Mouse (Mus musculus): ENCODE data around the gene Cbln3. TPM values are rescaled to one million over a fixed set of nuclear protein-coding genes. Genes with fewer than 3 reads are reported as not detected.

Cbln3 gene
- total and polyA plus RNA-seq, 3 experiments, result 0.17 to 0.26 (median 0.24) TPM

GRCm38 (mm10) chr14:55873714-55874683 is 10.2 kb downstream of the Cbln3 start:
- TF ChIP-seq JUN (IDR thresholded peaks at IDR 0.05; ENCODE audit: insufficient read depth, low read depth, low read length) (no peak), RAD21 (IDR thresholded peaks at IDR 0.05; ENCODE audit: low read depth, low read length) (peak; percentile 97), TCF12 (IDR thresholded peaks at IDR 0.05; ENCODE audit: low read depth, low read length) (no peak; the same call in 1 of the 2 replicates), SMC3 (IDR thresholded peaks at IDR 0.05; ENCODE audit: low read depth, low read length) (peak; percentile 94), ZC3H11A (IDR thresholded peaks at IDR 0.05; ENCODE audit: low read depth, low read length) (peak; percentile 51), CTCF (conservative IDR thresholded peaks at IDR 0.05 in 1 of 2, IDR thresholded peaks at IDR 0.05 in 1 of 2; ENCODE audit: low read depth in 2 of 2, low read length in 2 of 2) (peak; percentile 82 to 97), ZKSCAN1 (IDR thresholded peaks at IDR 0.05; ENCODE audit: borderline replicate concordance, low read depth, low read length) (no peak), SIN3A (IDR thresholded peaks at IDR 0.05; ENCODE audit: low read length) (peak; percentile 64; the same call in 1 of the 2 replicates), ELF1 (IDR thresholded peaks at IDR 0.05; ENCODE audit: low read depth, low read length) (peak; percentile 36; the same call in 1 of the 2 replicates), IRF4 (IDR thresholded peaks at IDR 0.05; ENCODE audit: low read depth, low read length) (no peak; the same call in 1 of the 2 replicates), JUND (conservative IDR thresholded peaks at IDR 0.05; ENCODE audit: low read depth, low read length) (0 out of 2 replicates have a peak, but pooled peaks have one; percentile 6), CHD2 (IDR thresholded peaks at IDR 0.05; ENCODE audit: low read length) (peak; percentile 19; the same call in 1 of the 2 replicates), CHD1 (IDR thresholded peaks at IDR 0.05; ENCODE audit: low read depth, low read length) (no peak), POLR2A (IDR thresholded peaks at IDR 0.05; ENCODE audit: low read depth, low read length) (peak; percentile 31; the same call in 1 of the 2 replicates), NELFE (IDR thresholded peaks at IDR 0.05; ENCODE audit: low read depth, low read length) (peak; percentile 31; the same call in 1 of the 2 replicates), NRF1 (IDR thresholded peaks at IDR 0.05; ENCODE audit: low read depth, low read length) (no peak), MAZ (IDR thresholded peaks at IDR 0.05; ENCODE audit: low read depth, low read length) (0 out of 2 replicates have a peak, but pooled peaks have one; percentile 2), MAX (IDR thresholded peaks at IDR 0.05; ENCODE audit: low read length) (no peak), HCFC1 (IDR thresholded peaks at IDR 0.05; ENCODE audit: low read depth, low read length) (no peak), ETS1 (conservative IDR thresholded peaks at IDR 0.05; ENCODE audit: low read depth, low read length) (no peak), E2F4 (IDR thresholded peaks at IDR 0.05; ENCODE audit: insufficient replicate concordance, low read depth, low read length) (no peak), EP300 (IDR thresholded peaks at IDR 0.05; ENCODE audit: low read length) (no peak; the same call in 1 of the 2 replicates), MYC (IDR thresholded peaks at IDR 0.05; ENCODE audit: low read depth, low read length) (0 out of 2 replicates have a peak, but pooled peaks have one; percentile 33), MAFK (IDR thresholded peaks at IDR 0.05; ENCODE audit: insufficient replicate concordance, low read length) (no peak), KAT2A (IDR thresholded peaks at IDR 0.05; ENCODE audit: insufficient replicate concordance, low read length) (no peak), ZMIZ1 (IDR thresholded peaks at IDR 0.05; ENCODE audit: low read depth, low read length) (no peak), MXI1 (IDR thresholded peaks at IDR 0.05; ENCODE audit: low read depth, low read length) (peak; percentile 45; the same call in 1 of the 2 replicates), RCOR1 (conservative IDR thresholded peaks at IDR 0.05; ENCODE audit: low read depth, low read length) (no peak)
- H3K27me3 ChIP-seq (replicated peaks), result peaks cover 9% of the 10 kb centered on the region
- dilution Hi-C loops (cut with MboI; ENCODE audit: extremely low pct_ligation_motif_present, extremely low pct_unique_long_range_greater_than_20kb, low sequenced_read_pairs) (no loop called here), in situ Hi-C loops (cut with MboI; ENCODE audit: low pct_ligation_motif_present, low pct_unique_long_range_greater_than_20kb, low sequenced_read_pairs) (loop anchor here (5.0 kb wide), 1 partner anchor 33 kb away; no protein-coding TSS in a partner anchor)
- no peaks in the 10 kb centered on the region for H3K79me2 ChIP-seq (replicated peaks; ENCODE audit: control insufficient read depth, extremely low read depth, insufficient read depth, poor library complexity, severe bottlenecking)
- no peaks in the 10 kb centered on the region for H3K36me3 ChIP-seq (replicated peaks in 1 of 2; ENCODE audit: control insufficient read depth in 1 of 2, insufficient read depth in 1 of 2, low read length in 1 of 2)
- H3K4me2 ChIP-seq (ENCODE audit: insufficient read depth, low read depth, poor library complexity, severe bottlenecking), result peak overlapping the region; percentile 82
- DNase-seq (ENCODE audit: extremely low read depth), result peak; percentile 80
- peak overlapping the region; percentile 27; the same call in 1 of the 2 replicates for H3K9ac ChIP-seq (ENCODE audit: insufficient read depth, low read depth)
- H3K9me3 ChIP-seq (replicated peaks; ENCODE audit: low read length), result peaks cover 10% of the 10 kb centered on the region
- peaks cover 1 to 31% of the 10 kb centered on the region in 2 experiments; a peak in 3 of 4 replicates for H3K4me1 ChIP-seq (ENCODE audit: control insufficient read depth in 1 of 2, insufficient read depth in 2 of 2)
- H3K27ac ChIP-seq (ENCODE audit: insufficient read depth, low read depth), result no peak overlapping the region
- peak overlapping the region; percentile 50 to 52 (median 51) for H3K4me3 ChIP-seq (replicated peaks in 1 of 3; ENCODE audit: low read depth in 2 of 3, low read length in 2 of 3, poor library complexity in 1 of 3)

All from CH12.LX (cell line).